Mouse (Mus musculus) E14TG2a.4 (cell line): Measurements from ENCODE around the gene Tgoln1.

Experiments used
- H3K27me3 ChIP-seq: 2 replicates; pipeline ENCODE4 v1.6.1; 2014; ENCODE audit warnings: low read length, control low read depth; ENCODE audit not compliant: insufficient read depth
- H3K36me3 ChIP-seq: 2 replicates; pipeline ENCODE4 v1.6.1; 2014; ENCODE audit warnings: low read length, control low read depth; ENCODE audit not compliant: insufficient read depth
- H3K4me1 ChIP-seq: replicated peaks from 2 replicates; pipeline ENCODE4 v1.6.1; 2014; ENCODE audit warnings: low read depth, low read length, control low read depth
- H3K4me3 ChIP-seq: replicated peaks from 2 replicates; pipeline ENCODE4 v1.5.1; 2014; ENCODE audit warnings: mild to moderate bottlenecking, low read length
- H3K9me3 ChIP-seq: 2 replicates; pipeline ENCODE4 v1.6.1; 2014; ENCODE audit warnings: low read length, control low read depth
- CTCF ChIP-seq: conservative IDR thresholded peaks from 2 replicates; pipeline ENCODE4 v1.5.1; 2014; ENCODE audit warnings: low read length
- NANOG ChIP-seq: IDR thresholded peaks from 2 replicates; pipeline ENCODE4 v1.6.1; 2014; ENCODE audit warnings: borderline replicate concordance, low read length, mixed read lengths
- POU5F1 ChIP-seq: IDR thresholded peaks from 2 replicates; pipeline ENCODE4 v1.6.1; 2014; ENCODE audit warnings: low read length, borderline replicate concordance

Gene Tgoln1

DNA sequence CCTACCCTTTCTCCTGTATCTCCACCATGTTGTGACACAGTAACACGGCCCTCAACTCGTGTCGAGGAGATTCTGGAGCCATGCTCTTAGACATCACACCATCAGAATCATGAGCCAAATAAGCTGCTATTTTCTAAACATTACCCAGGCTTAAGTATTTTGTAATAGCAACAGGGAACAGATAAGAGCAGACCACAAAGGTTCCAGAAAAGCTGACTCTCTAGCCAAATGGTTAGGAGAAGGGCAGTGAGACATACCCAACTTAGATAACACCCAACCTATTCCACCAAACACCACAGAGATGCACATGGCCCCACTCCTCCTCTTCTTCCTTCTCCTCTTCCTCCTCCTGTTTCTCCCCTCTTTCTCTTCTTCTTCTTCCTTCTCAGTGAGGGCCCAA lies 40.8 kb downstream of the Tgoln1 start:
- Histone ChIP-seq H3K36me3 (peaks cover 33% of the 10 kb centered on the region), H3K4me1 (no peaks in the 10 kb centered on the region), H3K4me3 (no peak overlapping the region), H3K9me3 (no peaks in the 10 kb centered on the region), H3K27me3 (no peaks in the 10 kb centered on the region)
- TF ChIP-seq POU5F1 (no peak), CTCF (no peak), NANOG (no peak)

DNA sequence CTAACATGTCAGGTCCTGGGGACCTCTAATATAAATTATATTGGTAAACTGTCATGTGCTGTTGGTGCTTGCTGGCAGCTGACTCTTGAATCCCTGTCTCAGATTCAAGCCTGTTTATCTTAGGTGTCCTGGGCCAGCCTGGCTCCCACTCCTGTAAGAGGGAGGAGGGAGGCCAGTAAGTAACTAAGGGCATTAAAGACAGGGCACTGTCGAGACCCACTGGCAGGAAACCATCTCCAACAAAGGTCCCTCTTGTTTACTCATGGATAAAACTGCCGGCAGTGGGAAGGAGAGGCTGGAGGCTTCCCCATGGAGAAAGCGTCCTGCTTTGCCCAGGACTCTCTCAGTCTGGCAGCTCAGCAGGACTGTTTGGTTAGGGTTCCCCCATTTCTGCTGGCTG lies 45.0 kb downstream of the Tgoln1 start:
- Histone ChIP-seq H3K36me3 (peaks cover 8% of the 10 kb centered on the region), H3K27me3 (no peaks in the 10 kb centered on the region), H3K9me3 (no peaks in the 10 kb centered on the region), H3K4me3 (no peak overlapping the region), H3K4me1 (peaks cover 2% of the 10 kb centered on the region)
- TF ChIP-seq CTCF: no peak
- no peak for TF ChIP-seq NANOG
- no peak for TF ChIP-seq POU5F1

DNA sequence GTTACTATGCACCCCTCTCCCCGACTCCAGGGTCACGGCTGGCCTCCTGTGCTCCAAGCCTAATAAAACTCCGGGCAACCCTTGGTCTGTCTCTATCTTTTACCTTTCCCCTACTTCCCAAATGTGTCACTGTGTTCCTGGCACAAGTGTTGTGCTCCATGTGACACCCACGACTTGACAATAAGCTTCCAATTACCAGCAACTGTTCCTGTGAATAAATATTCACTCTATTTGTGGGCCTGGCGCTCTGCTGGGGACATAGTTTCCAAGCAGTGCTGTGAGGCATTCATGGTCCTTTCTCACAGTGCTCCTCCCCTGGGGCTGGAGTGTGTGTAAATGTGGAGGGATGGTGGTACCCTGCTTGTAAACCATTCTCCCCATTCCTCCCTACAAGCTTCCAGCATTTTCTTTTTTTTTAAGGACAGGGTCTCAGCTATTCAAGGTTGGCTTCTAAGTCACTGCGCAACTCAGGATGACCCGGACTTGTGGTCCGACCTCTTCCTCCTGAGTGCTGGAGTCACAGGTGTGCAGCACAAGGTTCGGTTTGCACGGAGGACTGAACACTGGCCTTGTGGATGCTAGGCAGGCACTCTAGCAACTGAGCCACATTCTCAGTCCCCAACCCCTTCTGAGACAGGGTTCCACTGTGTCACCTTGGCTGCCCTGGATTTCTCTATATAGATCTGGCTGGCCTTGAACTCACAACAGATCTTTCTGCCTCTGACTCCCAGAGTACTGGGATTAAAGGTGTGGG lies 46.0 kb downstream of the Tgoln1 start:
- H3K27me3 ChIP-seq: no peaks in the 10 kb centered on the region
- H3K4me1 ChIP-seq: peaks cover 10% of the 10 kb centered on the region
- H3K36me3 ChIP-seq: peaks cover 8% of the 10 kb centered on the region; the same call in 1 of the 2 replicates
- H3K9me3 ChIP-seq: no peaks in the 10 kb centered on the region
- no peak overlapping the region for H3K4me3 ChIP-seq
- TF ChIP-seq POU5F1: no peak
- no peak for TF ChIP-seq CTCF
- no peak for TF ChIP-seq NANOG

DNA sequence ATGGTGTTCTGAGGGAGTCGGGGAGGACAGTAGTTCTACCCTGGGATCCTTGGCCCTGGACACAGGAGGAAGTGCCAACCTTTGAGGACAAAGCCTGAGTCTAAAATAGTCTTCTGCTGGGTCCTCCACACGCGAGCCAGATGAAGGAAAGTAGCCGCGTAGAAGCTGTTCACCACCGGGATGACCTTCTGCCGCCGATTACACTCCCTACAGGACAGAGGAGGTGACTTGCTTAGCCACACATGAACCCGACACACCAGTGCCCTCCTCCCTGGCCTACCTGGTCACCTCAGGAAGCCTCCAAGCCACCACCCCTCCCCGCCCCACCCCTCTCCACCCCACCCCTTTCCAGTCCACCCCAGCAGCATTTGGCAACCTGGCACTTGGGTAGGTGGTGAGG lies 48.1 kb downstream of the Tgoln1 start:
- TF ChIP-seq CTCF (no peak), POU5F1 (no peak), NANOG (no peak)
- no peaks in the 10 kb centered on the region for H3K9me3 ChIP-seq
- peaks cover 14% of the 10 kb centered on the region for H3K4me1 ChIP-seq

DNA sequence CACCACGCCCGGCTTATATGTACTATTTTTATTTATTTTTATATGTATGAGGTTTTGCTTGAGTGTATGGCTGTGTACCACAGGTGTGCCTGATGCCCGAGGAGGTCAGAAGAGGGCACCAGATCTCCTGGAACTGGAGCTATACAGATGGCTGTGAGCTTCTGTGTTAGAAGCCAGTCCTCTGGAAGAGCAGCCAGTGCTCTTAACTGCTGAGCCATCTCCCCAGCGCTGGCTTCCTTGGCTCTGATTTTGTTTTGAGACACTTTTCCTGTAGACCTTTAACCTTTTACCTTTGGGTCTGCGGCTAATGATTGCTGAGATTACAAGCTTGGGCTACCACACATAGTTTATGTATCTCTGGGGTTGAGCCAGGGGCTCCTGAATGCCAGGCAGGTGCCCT lies 49.3 kb downstream of the Tgoln1 start:
- Histone ChIP-seq H3K4me3 (no peak overlapping the region), H3K36me3 (no peaks in the 10 kb centered on the region), H3K9me3 (no peaks in the 10 kb centered on the region), H3K27me3 (no peaks in the 10 kb centered on the region), H3K4me1 (peaks cover 25% of the 10 kb centered on the region)
- TF ChIP-seq POU5F1 (no peak), NANOG (no peak), CTCF (no peak)

More for the DNA sequence above, 48.1 kb downstream of the Tgoln1 start:
- H3K4me3 ChIP-seq: no peak overlapping the region
- no peaks in the 10 kb centered on the region for H3K36me3 ChIP-seq
- H3K27me3 ChIP-seq: no peaks in the 10 kb centered on the region

DNA sequence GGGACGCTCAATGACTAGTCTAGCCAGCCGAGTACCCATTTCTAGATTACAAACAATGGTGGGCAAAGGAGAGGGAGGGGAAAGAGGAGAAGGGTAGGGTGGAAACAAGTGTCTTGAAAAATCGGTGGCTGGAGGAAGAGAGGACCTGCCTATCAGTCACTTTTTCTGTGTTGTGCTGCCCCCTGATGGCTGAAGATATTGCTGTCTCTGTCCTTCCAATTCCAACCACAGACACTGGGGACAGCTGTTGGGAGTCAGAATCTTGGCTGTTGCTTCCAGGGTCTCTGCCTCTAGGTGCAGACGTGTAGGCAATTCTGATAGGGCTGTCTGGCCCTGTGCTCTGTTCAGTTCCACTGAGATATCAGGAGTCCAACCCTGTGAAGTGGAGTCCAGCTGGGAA lies 50.8 kb downstream of the Tgoln1 start:
- peak; percentile 66 for TF ChIP-seq CTCF
- TF ChIP-seq NANOG: no peak
- TF ChIP-seq POU5F1: no peak
- Histone ChIP-seq H3K36me3 (no peaks in the 10 kb centered on the region), H3K4me3 (no peak overlapping the region; the same call in 1 of the 2 replicates), H3K9me3 (no peaks in the 10 kb centered on the region), H3K27me3 (no peaks in the 10 kb centered on the region), H3K4me1 (peaks cover 33% of the 10 kb centered on the region)

DNA sequence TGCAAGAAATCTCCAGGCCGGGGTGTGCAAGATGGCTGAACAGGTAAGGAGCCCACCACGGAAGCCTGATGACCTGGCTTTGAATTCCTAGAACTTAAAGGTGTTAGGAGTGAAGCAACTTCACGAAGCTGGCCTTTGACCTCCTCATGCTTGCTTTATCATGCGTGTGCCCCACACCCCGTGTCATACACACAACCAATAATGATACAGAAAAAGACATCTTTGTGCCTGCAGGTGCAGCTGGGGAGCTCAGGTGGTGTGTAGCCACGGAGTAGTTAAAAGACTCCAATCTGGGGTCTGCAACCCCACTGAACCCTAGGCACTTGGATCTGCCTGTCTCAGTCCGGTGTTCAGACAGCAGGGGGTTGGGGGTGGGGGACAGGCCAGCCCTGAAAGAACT lies 51.3 kb downstream of the Tgoln1 start:
- no peaks in the 10 kb centered on the region for H3K9me3 ChIP-seq
- H3K4me3 ChIP-seq: no peak overlapping the region
- H3K4me1 ChIP-seq: peaks cover 39% of the 10 kb centered on the region
- TF ChIP-seq POU5F1 (no peak), NANOG (no peak), CTCF (no peak)
- no peaks in the 10 kb centered on the region for H3K27me3 ChIP-seq
- no peaks in the 10 kb centered on the region for H3K36me3 ChIP-seq

DNA sequence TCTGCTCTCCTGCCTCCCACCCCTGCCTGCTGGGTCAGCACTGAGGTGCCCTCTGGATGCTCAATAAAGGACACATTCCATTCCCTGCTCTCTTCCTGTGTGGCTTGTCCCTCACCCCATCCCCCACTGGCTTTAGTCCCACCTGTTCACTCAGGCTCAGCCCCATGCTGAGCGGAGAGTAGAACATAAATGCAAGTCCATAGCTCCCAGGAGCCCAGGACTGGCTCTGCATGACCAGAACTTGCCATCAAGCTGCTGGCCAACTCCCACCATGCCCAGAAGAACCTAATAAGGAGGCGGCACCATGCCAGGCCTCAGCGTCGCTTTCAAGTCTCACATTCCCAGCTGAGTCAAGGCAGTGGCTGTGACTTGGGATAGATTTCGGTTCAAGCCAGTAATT lies 53.9 kb downstream of the Tgoln1 start:
- Histone ChIP-seq H3K4me1 (peaks cover 55% of the 10 kb centered on the region), H3K36me3 (no peaks in the 10 kb centered on the region), H3K9me3 (no peaks in the 10 kb centered on the region), H3K27me3 (no peaks in the 10 kb centered on the region), H3K4me3 (0 out of 2 replicates have a peak overlapping the region, but pooled peaks have one; percentile 23)
- TF ChIP-seq NANOG: no peak
- no peak for TF ChIP-seq CTCF
- no peak for TF ChIP-seq POU5F1
